Mouse (Mus musculus): ENCODE results near the gene Maml3. TPM values are rescaled to one million over a fixed set of nuclear protein-coding genes. Genes with fewer than 3 reads are reported as not detected.

Maml3 gene
- total RNA-seq, 2 experiments from 2014 or later: 8.7 to 9.8 TPM

DNA sequence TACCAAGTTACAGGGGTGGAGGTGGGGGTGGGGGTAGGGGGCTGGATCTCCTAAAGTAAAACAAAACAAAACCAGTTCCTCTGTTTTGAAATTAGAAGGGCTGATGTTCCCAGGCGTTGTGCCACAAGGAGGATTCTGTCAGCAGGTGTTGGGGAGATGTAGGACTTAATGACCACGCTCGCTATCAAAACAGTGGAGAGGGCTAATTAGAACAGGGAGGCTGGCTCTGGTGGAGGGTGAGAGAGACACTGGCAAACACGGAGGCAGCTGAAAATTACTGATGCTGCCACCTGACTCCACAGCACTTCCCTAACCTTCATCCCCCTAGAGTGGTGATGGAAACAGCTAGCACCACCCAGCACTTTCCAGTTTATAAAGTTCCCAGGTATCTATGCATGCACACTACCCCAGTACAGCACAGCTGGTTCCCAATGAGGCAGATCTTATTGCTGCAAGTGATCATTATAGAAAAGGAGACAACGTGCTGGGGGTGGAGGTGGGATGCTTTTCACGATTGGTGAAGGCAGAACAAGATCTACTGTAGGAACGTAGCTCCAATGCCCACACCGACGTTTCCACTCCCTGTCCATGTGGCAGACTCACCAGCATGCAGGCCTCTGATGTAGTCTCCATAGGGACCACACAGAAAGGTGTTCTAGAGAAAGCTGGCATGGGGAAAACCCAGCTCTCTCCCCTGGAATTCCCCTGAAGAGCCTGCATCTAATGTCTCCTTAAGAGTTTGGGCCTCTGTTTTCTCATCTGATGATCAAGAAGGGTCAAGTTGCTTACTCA, 332.8 kb downstream of the Maml3 start:
- Histone ChIP-seq H3K4me3 (no peak overlapping the region), H3K27ac (peak overlapping the region; percentile 62; the same call in 1 of the 2 replicates)
- DNase-seq (ENCODE audit: low spot score in 2 of 2): no peak
- TF ChIP-seq CTCF (conservative IDR thresholded peaks at IDR 0.05): no peak

DNA sequence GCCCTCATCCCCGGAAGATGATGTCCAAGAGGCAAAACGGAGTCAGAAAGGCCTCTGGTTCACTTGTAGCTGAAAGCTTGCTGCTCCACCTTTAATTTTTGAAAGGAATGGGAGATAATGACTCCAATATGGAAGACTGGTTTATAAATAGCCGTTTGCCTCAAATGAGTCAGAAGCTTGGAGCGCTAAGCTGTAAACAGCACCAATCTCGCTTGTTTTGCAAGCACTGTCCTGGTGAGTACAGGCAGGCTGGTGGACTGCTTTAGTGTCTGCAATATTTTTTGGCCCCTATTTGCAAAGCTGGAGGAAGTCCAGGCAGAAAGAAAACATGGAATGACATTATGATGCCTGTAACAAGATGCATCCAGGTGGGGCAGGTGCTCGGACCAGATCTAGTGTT, 335.7 kb downstream of the Maml3 start:
- H3K4me3 ChIP-seq: no peak overlapping the region
- no peak for DNase-seq (ENCODE audit: low spot score in 2 of 2)
- TF ChIP-seq CTCF (conservative IDR thresholded peaks at IDR 0.05): no peak

DNA sequence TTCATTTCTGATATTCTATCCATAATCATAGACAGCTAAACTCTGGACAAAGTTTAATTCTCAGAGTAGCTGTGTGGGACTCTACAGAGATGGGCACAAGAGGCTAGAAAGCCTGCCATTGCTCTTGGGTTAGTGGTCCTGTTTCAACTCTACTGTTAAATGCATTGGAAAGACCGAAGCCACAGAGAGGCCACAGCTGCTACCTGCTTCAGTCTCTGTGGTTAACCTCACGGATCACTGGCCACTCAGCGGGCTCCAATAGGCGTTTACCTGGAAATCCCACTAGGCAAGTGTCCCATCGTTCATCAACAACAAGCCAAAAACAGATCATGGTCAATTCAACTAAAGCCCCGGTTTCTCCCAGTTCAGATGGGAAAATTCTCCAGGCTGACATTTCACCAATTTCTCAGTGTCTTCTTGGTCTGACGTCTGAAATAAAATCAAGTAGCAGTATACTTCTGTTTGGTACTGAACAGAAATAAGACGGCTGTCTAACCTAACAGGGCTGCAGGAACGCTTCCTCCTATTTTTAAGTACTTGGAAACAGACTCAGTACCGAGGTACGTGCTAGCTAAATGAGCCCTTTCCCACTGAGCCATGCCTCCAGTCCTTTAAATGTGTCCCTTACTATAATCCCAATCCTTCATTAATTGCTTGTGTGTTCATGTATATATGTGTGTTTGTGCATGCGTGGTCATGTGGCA, 339.5 kb downstream of the Maml3 start:
- no peak for TF ChIP-seq CTCF (conservative IDR thresholded peaks at IDR 0.05)

More for the DNA sequence above, 335.7 kb downstream of the Maml3 start:
- H3K27ac ChIP-seq: peak overlapping the region; percentile 74

DNA sequence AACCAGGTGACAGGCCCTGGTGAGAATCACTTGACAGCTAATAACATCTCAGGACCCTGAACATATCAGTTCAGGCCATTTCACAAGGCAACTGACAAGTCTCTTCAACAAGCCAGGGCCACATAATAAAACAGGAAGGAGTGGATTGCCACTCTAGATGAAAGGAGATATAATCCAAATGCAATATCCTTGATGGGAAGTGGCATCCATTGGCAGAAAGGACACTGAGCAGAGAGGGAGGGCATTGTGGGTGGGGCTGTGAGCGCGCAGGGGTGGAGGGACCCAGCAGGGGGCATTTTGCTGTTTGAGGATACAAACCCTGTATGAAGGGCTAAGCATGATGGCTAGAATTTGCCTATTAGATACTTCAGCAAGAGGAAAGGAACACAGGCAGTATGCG, 340.7 kb downstream of the Maml3 start:
- H3K27ac ChIP-seq: no peak overlapping the region
- H3K4me3 ChIP-seq: no peak overlapping the region
- no peak for DNase-seq (ENCODE audit: low spot score in 2 of 2)
- TF ChIP-seq CTCF (conservative IDR thresholded peaks at IDR 0.05): no peak

More for the DNA sequence above, 339.5 kb downstream of the Maml3 start:
- DNase-seq (ENCODE audit: low spot score in 2 of 2): no peak
- Histone ChIP-seq H3K27ac (no peak overlapping the region), H3K4me3 (no peak overlapping the region)

DNA sequence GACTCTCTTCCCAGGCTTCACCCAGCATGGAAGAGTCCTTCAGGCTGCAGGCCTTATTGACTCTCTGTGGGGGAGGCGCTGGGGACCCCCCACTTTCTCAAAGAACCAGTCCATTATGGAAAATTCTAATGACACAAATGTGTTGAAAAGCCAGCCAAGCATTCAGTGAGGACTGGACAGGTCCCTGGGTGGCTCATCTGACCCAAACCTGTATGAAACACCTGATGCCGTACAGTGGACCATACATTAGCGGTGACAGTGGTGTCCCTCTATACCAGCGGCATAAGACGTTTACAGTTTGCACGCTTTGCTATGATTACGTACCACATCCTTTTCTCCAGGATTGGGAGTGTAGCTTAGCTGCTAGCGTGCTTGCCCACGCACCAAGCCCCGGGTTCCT, 342.0 kb downstream of the Maml3 start:
- Histone ChIP-seq H3K27ac (no peak overlapping the region), H3K4me3 (no peak overlapping the region)
- no peak for TF ChIP-seq CTCF (conservative IDR thresholded peaks at IDR 0.05)
- no peak for DNase-seq (ENCODE audit: low spot score in 2 of 2)

DNA sequence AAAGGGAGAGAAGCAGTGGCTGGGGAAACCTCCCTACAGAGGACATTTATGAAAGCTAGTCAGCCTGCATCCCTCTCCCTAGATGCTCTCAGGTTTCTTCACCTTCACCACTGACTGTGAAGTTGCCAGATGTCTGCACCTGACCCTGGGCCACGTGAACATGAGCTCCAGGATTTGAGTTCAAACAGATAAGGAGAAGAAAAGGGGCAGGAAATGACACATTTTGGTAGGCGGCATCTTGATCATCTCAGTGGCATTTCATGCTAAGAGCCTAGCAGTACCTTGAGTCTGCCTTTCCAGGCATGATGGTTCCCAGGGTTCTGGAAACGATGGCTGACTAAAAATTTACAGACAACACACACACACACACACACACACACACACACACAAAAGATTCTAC, 345.3 kb downstream of the Maml3 start:
- Histone ChIP-seq H3K4me3 (no peak overlapping the region), H3K27ac (no peak overlapping the region)
- no peak for DNase-seq (ENCODE audit: low spot score in 2 of 2)
- TF ChIP-seq CTCF (conservative IDR thresholded peaks at IDR 0.05): no peak

DNA sequence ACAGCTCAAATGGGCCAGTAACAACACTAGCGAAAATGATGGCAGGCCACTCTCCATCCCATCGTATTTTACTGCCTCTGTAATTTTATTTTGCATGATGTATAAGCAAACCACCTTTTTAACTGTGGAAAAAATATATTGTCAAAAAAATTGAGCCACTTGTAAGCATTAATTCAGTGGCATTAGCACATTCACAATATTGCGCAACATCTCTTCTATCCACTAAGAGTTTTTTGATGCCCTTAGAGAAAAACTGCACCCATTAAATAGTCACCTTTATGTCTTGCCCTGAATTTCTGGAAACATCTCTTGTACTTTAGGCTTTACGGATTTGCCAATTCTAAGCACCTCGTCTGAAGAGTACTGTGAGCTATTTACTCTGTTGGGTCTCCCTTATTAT, 347.8 kb downstream of the Maml3 start:
- no peak overlapping the region for H3K4me3 ChIP-seq
- no peak for TF ChIP-seq CTCF (conservative IDR thresholded peaks at IDR 0.05)
- no peak overlapping the region for H3K27ac ChIP-seq
- DNase-seq (ENCODE audit: low spot score in 2 of 2): no peak

DNA sequence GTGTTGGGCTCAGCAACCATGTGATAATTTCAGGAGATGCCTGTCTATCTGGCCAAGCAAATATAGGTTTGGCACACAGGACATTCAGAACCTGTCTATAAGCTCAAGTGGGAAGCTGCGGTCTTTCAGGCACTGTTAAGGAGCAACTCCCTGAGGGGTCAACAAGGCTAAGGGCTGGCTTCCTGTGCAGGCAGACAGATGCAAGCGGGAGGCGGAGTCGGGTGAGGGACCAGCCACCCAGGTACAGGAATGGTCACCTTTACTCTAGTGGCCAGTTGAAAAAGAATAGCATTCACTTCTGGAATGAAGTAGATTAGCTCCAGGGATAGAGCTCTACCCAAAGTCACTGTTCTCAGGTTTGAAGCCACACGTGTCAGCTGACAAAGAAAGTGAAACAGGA, 348.6 kb downstream of the Maml3 start:
- H3K27ac ChIP-seq: no peak overlapping the region
- no peak overlapping the region for H3K4me3 ChIP-seq
- DNase-seq (ENCODE audit: low spot score in 2 of 2): no peak
- TF ChIP-seq CTCF (conservative IDR thresholded peaks at IDR 0.05): no peak

DNA sequence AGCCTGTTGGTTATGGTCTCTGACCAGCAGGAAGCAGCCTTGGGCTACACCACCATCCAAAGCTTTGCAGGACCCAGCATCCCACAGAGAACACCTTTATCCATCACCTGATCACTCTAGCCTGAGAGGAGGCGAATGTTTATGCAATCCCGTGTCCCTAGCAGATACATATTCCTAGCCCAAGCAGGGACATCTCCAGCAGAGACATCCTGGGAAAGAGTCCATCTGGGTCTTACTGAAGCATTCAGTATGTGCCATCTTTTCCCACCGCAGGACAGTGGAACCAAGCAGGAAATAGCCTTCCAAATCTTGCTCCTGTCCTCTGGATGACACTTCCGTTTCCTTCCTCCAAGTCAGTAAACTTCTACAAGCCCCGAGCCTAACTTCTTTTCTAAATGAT, 351.6 kb downstream of the Maml3 start:
- Histone ChIP-seq H3K27ac (no peak overlapping the region), H3K4me3 (no peak overlapping the region)
- TF ChIP-seq CTCF (conservative IDR thresholded peaks at IDR 0.05): no peak
- no peak for DNase-seq (ENCODE audit: low spot score in 2 of 2)

DNA sequence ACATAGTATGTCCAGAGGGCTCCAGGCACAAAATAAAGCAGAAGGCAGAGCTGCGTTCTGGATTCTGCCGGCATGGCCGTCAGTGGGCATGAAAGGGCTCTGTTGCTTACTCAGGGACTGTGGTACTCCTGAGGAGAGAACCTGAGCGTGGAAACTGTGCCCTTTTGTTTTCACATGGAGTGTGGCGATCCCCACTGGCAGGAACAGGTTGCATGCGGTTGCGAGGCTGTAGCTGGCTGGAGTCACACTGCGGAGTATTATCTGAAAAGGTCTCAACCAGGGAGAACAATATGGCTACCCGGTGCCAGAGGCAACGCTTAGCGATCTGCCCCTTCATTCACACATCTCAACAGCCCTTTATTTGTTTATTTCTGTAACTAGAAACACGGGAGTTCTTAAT, 353.4 kb downstream of the Maml3 start:
- DNase-seq (ENCODE audit: low spot score in 2 of 2): no peak
- TF ChIP-seq CTCF (conservative IDR thresholded peaks at IDR 0.05): no peak
- Histone ChIP-seq H3K27ac (no peak overlapping the region), H3K4me3 (no peak overlapping the region)

DNA sequence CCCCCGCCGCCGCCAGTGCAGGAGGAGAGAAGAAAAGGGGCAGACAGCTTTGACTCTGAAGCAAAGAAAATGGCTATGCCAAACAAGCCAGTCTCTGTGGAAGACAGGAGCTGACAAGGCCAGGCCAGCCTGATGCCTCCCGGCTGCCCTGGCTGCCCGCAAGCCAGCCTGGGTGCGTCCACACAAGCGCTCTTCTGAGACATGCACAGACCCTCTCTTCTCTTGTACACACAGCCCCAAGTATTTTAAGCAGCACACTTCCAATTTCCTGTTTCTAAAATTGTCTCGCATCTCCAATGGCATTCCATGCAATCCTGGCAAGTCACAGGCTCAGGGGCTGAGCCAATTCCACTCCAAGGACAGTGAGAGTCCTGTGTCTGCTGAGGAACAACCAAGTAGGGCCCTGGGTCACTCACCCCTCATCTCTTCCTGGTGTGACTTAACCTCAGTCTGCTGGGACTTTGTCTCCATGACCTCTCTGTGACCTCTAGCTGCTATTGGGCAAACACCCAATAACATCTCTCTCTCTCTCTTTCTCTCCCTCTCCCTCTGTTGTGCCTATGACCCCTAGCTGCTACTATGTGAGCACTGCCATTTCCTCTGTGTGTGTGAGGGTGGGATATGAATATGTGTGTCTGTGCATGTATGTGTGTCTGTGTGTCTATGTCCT, 354.9 kb downstream of the Maml3 start:
- TF ChIP-seq CTCF (conservative IDR thresholded peaks at IDR 0.05): no peak
- peak in 1 of 2 experiments; percentile 14 for DNase-seq (ENCODE audit: low spot score in 2 of 2)
- Histone ChIP-seq H3K27ac (peak overlapping the region; percentile 68; the same call in 1 of the 2 replicates), H3K4me3 (no peak overlapping the region)

DNA sequence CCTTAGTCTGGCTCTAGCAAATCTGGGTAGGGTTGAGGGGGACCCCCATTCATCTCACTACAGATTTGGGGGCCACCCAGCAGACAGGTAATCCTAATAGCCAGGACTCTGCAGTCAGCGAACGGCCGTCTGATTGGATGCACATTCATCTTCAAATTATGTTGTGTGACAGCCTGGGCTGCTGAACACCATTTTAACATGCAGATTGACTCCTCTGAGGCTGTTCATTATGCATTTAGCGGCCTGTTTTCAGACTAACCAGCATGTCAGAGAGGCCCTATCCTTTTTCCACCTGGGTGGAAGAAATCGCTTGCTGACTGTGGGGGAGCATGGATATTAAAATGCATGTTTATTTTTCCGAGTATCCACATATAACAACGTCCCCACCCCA, 355.5 kb downstream of the Maml3 start:
- H3K4me3 ChIP-seq: no peak overlapping the region
- DNase-seq (ENCODE audit: low spot score in 2 of 2): no peak
- no peak for TF ChIP-seq CTCF (conservative IDR thresholded peaks at IDR 0.05)
- H3K27ac ChIP-seq: peak overlapping the region; percentile 68
